In the genomic region with DNA sequence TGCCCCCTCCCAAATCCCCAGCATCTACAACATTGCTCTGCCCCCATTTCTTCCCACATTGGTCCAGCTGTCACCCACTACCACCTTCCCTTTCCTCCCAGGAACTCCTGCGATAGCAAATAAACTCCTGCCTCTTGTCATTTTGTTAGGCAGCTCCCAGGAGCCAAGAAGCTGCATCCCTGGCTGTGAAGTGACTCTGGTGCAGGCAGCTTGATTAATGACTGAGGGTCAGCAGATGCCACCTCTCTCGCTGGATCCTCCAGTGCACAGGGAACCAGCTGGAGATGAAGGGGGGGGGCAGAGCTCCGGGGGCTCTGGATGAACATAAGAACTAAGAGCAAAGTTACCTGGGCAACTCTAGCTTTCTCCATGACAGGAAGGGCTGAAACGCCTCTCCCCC, we compare ENCODE assay signal across 13 mouse cellular contexts.
DNase-seq lines count a peak whose midpoint lies in the region; ATAC-seq and TF ChIP-seq lines count a peak whose summit lies in the region.
"Had no signal": no experiment of that assay in that cellular context is flagged by ENCODE, and none has a peak within 500 bp of the region (broad histone marks: within the 10 kb centered on the region; RNA-seq: fewer than 3 reads in every experiment).

No protein-coding gene starts in this region.

- H3K36me3 ChIP-seq in heart, embryonic 13.5 days, result no peaks in the 10 kb centered on the region
- H3K36me3 ChIP-seq in lung, embryonic 16.5 days (ENCODE audit: control insufficient read depth, insufficient read depth, low read length), result no peaks in the 10 kb centered on the region
- no peaks in the 10 kb centered on the region for H3K36me3 ChIP-seq in lung, postnatal 0 days (ENCODE audit: insufficient read depth, low read length)
- no peaks in the 10 kb centered on the region for H3K36me3 ChIP-seq in stomach, postnatal 0 days (ENCODE audit: control insufficient read depth, insufficient read depth, low read length)
- H3K36me3 ChIP-seq: embryonic facial prominence, embryonic 12.5 days had no signal

- H3K9me3 ChIP-seq in heart, embryonic 13.5 days, result no peaks in the 10 kb centered on the region
- no peaks in the 10 kb centered on the region for H3K9me3 ChIP-seq in lung, embryonic 16.5 days (ENCODE audit: control insufficient read depth, low read length)
- H3K9me3 ChIP-seq in lung, postnatal 0 days (ENCODE audit: low read length), result no peaks in the 10 kb centered on the region
- no peaks in the 10 kb centered on the region for H3K9me3 ChIP-seq in stomach, postnatal 0 days (ENCODE audit: control insufficient read depth, low read length)
- H3K9me3 ChIP-seq: embryonic facial prominence, embryonic 12.5 days; forebrain, embryonic 13.5 days had no signal

- H3K4me3 ChIP-seq in heart, embryonic 13.5 days, result no peak overlapping the region
- H3K4me3 ChIP-seq in lung, embryonic 16.5 days (ENCODE audit: low read length), result no peak overlapping the region
- H3K4me3 ChIP-seq in lung, postnatal 0 days (ENCODE audit: low read depth, low read length), result no peak overlapping the region
- no peak overlapping the region for H3K4me3 ChIP-seq in stomach, postnatal 0 days (ENCODE audit: low read depth, low read length)
- no peak overlapping the region for H3K4me3 ChIP-seq in cerebellum, adult 2 months (replicated peaks; ENCODE audit: insufficient read depth, low read depth, low read length)
- H3K4me3 ChIP-seq: embryonic facial prominence, embryonic 12.5 days; forebrain, embryonic 13.5 days had no signal

- no peak for ATAC-seq in heart, embryonic 13.5 days (ENCODE audit: extremely low read depth, insufficient number of reproducible peaks, low FRiP score, low TSS enrichment)
- ATAC-seq in lung, embryonic 16.5 days (ENCODE audit: low read depth), result no peak
- ATAC-seq in lung, postnatal 0 days, result no peak
- ATAC-seq in stomach, postnatal 0 days (ENCODE audit: low FRiP score, low TSS enrichment), result no peak
- ATAC-seq: forebrain, embryonic 13.5 days; midbrain, embryonic 16.5 days had no signal

- H3K4me1 ChIP-seq in heart, embryonic 13.5 days, result peaks cover 42% of the 10 kb centered on the region
- H3K4me1 ChIP-seq in lung, embryonic 16.5 days (replicated peaks; ENCODE audit: control insufficient read depth, insufficient read depth, low read length), result peaks cover 29% of the 10 kb centered on the region
- no peaks in the 10 kb centered on the region for H3K4me1 ChIP-seq in lung, postnatal 0 days (ENCODE audit: insufficient read depth, low read depth, low read length)
- H3K4me1 ChIP-seq in stomach, postnatal 0 days (replicated peaks; ENCODE audit: control insufficient read depth, insufficient read depth), result no peaks in the 10 kb centered on the region; the same call in 1 of the 2 replicates
- H3K4me1 ChIP-seq in cerebellum, adult 2 months (ENCODE audit: control insufficient read depth, insufficient read depth, low read length), result peaks cover 10% of the 10 kb centered on the region

- no peak for TF ChIP-seq EP300 in lung, postnatal 0 days (IDR thresholded peaks at IDR 0.05)
- TF ChIP-seq EP300 in stomach, postnatal 0 days (optimal IDR thresholded peaks at IDR 0.05), result no peak

- 31% methylated on average over 4 of the region's 4 CpGs for WGBS in heart, embryonic 13.5 days
- 9% methylated on average over 4 of the region's 4 CpGs for WGBS in lung, embryonic 16.5 days
- 16% methylated on average over 4 of the region's 4 CpGs for WGBS in lung, postnatal 0 days
- 23% methylated on average over 4 of the region's 4 CpGs for WGBS in stomach, postnatal 0 days
- 50% methylated on average over 4 of the region's 4 CpGs for WGBS in cerebellum, adult 2 months

- TF ChIP-seq CTCF in lung, postnatal 0 days (IDR thresholded peaks at IDR 0.05), result no peak
- TF ChIP-seq CTCF in stomach, postnatal 0 days (IDR thresholded peaks at IDR 0.05; ENCODE audit: low read depth), result no peak
- no peak for TF ChIP-seq CTCF in cerebellum, adult 2 months (IDR thresholded peaks at IDR 0.05; ENCODE audit: borderline replicate concordance, insufficient read depth, low read depth, low read length)

- DNase-seq in heart, postnatal 14 days, result no peak
- no peak for DNase-seq in lung, postnatal 0 days (ENCODE audit: low spot score)
- peak; percentile 69 for DNase-seq in kidney, postnatal 10 days
- DNase-seq in stomach, postnatal 0 days (ENCODE audit: low spot score), result peak; percentile 11
- DNase-seq in left cerebral cortex, postnatal 36 days (ENCODE audit: low spot score in 2 of 2), result no peak
- DNase-seq in cerebellum, adult 2 months, result no peak
- DNase-seq: right cerebral cortex, postnatal 4 days; thymus, adult 18-20 months had no signal

- no peak overlapping the region for H3K4me2 ChIP-seq in heart, embryonic 13.5 days
- no peak overlapping the region for H3K4me2 ChIP-seq in lung, embryonic 16.5 days (ENCODE audit: low read depth, low read length)
- H3K4me2 ChIP-seq in lung, postnatal 0 days (replicated peaks; ENCODE audit: low read depth, low read length), result no peak overlapping the region
- no peak overlapping the region for H3K4me2 ChIP-seq in stomach, postnatal 0 days (replicated peaks; ENCODE audit: low read depth)
- H3K4me2 ChIP-seq: embryonic facial prominence, embryonic 12.5 days; forebrain, embryonic 13.5 days had no signal

- intact Hi-C loops in heart, postnatal 14 days (cut with DNase I), result no loop called here
- intact Hi-C loops in left cerebral cortex, postnatal 36 days (cut with DNase I), result no loop called here

- no peak overlapping the region for H3K9ac ChIP-seq in heart, embryonic 13.5 days
- H3K9ac ChIP-seq in lung, embryonic 16.5 days (ENCODE audit: low read length), result no peak overlapping the region
- H3K9ac ChIP-seq in lung, postnatal 0 days (replicated peaks; ENCODE audit: low read depth), result no peak overlapping the region
- H3K9ac ChIP-seq in stomach, postnatal 0 days (ENCODE audit: low read length), result no peak overlapping the region
- H3K9ac ChIP-seq: embryonic facial prominence, embryonic 12.5 days; forebrain, embryonic 13.5 days had no signal

- H3K27ac ChIP-seq in heart, embryonic 13.5 days (replicated peaks), result peak overlapping the region; percentile 91
- H3K27ac ChIP-seq in lung, embryonic 16.5 days (ENCODE audit: low read length), result peak overlapping the region; percentile 92; the same call in 1 of the 2 replicates
- H3K27ac ChIP-seq in lung, postnatal 0 days (ENCODE audit: low read length), result no peak overlapping the region
- H3K27ac ChIP-seq in stomach, postnatal 0 days (replicated peaks), result no peak overlapping the region
- H3K27ac ChIP-seq in cerebellum, adult 2 months (ENCODE audit: insufficient read depth, low read length), result no peak overlapping the region
- H3K27ac ChIP-seq: embryonic facial prominence, embryonic 12.5 days; forebrain, embryonic 13.5 days had no signal

- TF ChIP-seq POLR2A in cerebellum, adult 2 months (IDR thresholded peaks at IDR 0.05; ENCODE audit: borderline replicate concordance, insufficient read depth, low read length), result no peak

- no peaks in the 10 kb centered on the region for H3K27me3 ChIP-seq in heart, embryonic 13.5 days (replicated peaks)
- H3K27me3 ChIP-seq in lung, embryonic 16.5 days (ENCODE audit: control insufficient read depth, insufficient read depth, low read depth, low read length), result no peaks in the 10 kb centered on the region
- H3K27me3 ChIP-seq in lung, postnatal 0 days (replicated peaks; ENCODE audit: insufficient read depth, low read length), result no peaks in the 10 kb centered on the region
- H3K27me3 ChIP-seq in stomach, postnatal 0 days (ENCODE audit: control insufficient read depth, insufficient read depth, low read length), result no peaks in the 10 kb centered on the region
- H3K27me3 ChIP-seq in cerebellum, adult 2 months (ENCODE audit: control insufficient read depth, insufficient read depth, low read length), result no peaks in the 10 kb centered on the region
- H3K27me3 ChIP-seq: embryonic facial prominence, embryonic 12.5 days; forebrain, embryonic 13.5 days had no signal

Comparison
In these comparisons a context has a peak if more than half of its experiments do, and no peak if none do; other contexts are left out.
1. H3K27ac ChIP-seq: peak in heart, embryonic 13.5 days (single experiment) and lung, embryonic 16.5 days (single experiment); none in lung, postnatal 0 days (single experiment), stomach, postnatal 0 days (single experiment) and cerebellum, adult 2 months (single experiment).
2. DNase-seq: peak in kidney, postnatal 10 days (single experiment) and stomach, postnatal 0 days (single experiment); none in heart, postnatal 14 days (0 of 2), lung, postnatal 0 days (single experiment), left cerebral cortex, postnatal 36 days (0 of 2) and cerebellum, adult 2 months (0 of 2).